ENCODE assay signal across 40 mouse cellular contexts in genomic region chr17:86911261-86911660, GRCm38 (mm10). TPM values are rescaled to one million over a fixed set of nuclear protein-coding genes. Genes with fewer than 3 reads are reported as not detected.
DNase-seq lines count a peak whose midpoint lies in the region; ATAC-seq and TF ChIP-seq lines count a peak whose summit lies in the region.
"Had no signal": no experiment of that assay in that cellular context is flagged by ENCODE, and none has a peak within 500 bp of the region (broad histone marks: within the 10 kb centered on the region; RNA-seq: fewer than 3 reads in every experiment).

No protein-coding gene starts in this region.

- 0 out of 2 replicates have a peak overlapping the region, but pooled peaks have one; percentile 2 for H3K9ac ChIP-seq in heart, embryonic 13.5 days
- no peak overlapping the region for H3K9ac ChIP-seq in heart, embryonic 12.5 days
- H3K9ac ChIP-seq: embryonic facial prominence, embryonic 15.5 days; forebrain, embryonic 15.5 days; limb, embryonic 13.5 days; liver, embryonic 15.5 days; lung, embryonic 15.5 days; midbrain, embryonic 15.5 days; neural tube, embryonic 15.5 days had no signal

- intact Hi-C loops in left cerebral cortex, adult 2 months (cut with DNase I) = no loop called here
- intact Hi-C loops in left cerebral cortex, postnatal 36 days (cut with DNase I) = loop anchor here (5.0 kb wide), 1 partner anchor 336 kb away; no protein-coding TSS in a partner anchor

- peak; percentile 8 to 11 for DNase-seq in left cerebral cortex, adult 2 months (ENCODE audit: extremely low spot score in 1 of 2, low spot score in 2 of 2)
- no peak for DNase-seq in left cerebral cortex, postnatal 36 days (ENCODE audit: low spot score in 2 of 2)
- peak; percentile 13 to 50 for DNase-seq in urinary bladder, postnatal 4 days (ENCODE audit: low spot score in 2 of 2)
- DNase-seq in urinary bladder, postnatal 25 days (ENCODE audit: low spot score) = no peak
- no peak for DNase-seq in right cerebral cortex, postnatal 36 days (ENCODE audit: low spot score in 2 of 2)
- DNase-seq: adrenal gland, postnatal 25 days; cerebellum, adult 11-12 months; cerebellum, postnatal 10 days; gastrocnemius, postnatal 25 days; kidney, adult 8-10 months; kidney, postnatal 4 days; right cerebral cortex, postnatal 25 days; spleen, adult 18-20 months; thymus, postnatal 4 days had no signal

- H3K9me3 ChIP-seq in heart, embryonic 13.5 days = 0 out of 2 replicates have a peak, but pooled peaks cover 3% of the 10 kb centered on the region
- H3K9me3 ChIP-seq in heart, embryonic 12.5 days (replicated peaks) = no peaks in the 10 kb centered on the region
- H3K9me3 ChIP-seq: forebrain, embryonic 15.5 days; limb, embryonic 13.5 days; liver, embryonic 15.5 days; lung, embryonic 15.5 days; midbrain, embryonic 10.5 days; midbrain, embryonic 15.5 days; neural tube, embryonic 15.5 days had no signal

- no peaks in the 10 kb centered on the region for H3K36me3 ChIP-seq in heart, embryonic 13.5 days
- no peaks in the 10 kb centered on the region for H3K36me3 ChIP-seq in heart, embryonic 12.5 days
- H3K36me3 ChIP-seq: embryonic facial prominence, embryonic 15.5 days; forebrain, embryonic 15.5 days; limb, embryonic 13.5 days; liver, embryonic 15.5 days; lung, embryonic 15.5 days; midbrain, embryonic 10.5 days; midbrain, embryonic 15.5 days; neural tube, embryonic 15.5 days had no signal

- no peak for TF ChIP-seq CTCF in left cerebral cortex, adult 2 months (IDR thresholded peaks at IDR 0.05)

- H3K4me1 ChIP-seq in heart, embryonic 13.5 days = peaks cover 6% of the 10 kb centered on the region
- peaks cover 13% of the 10 kb centered on the region for H3K4me1 ChIP-seq in heart, embryonic 12.5 days (replicated peaks)
- H3K4me1 ChIP-seq: embryonic facial prominence, embryonic 15.5 days; forebrain, embryonic 15.5 days; limb, embryonic 13.5 days; lung, embryonic 15.5 days; midbrain, embryonic 15.5 days had no signal

- H3K4me3 ChIP-seq in heart, embryonic 13.5 days = no peak overlapping the region
- no peak overlapping the region for H3K4me3 ChIP-seq in heart, embryonic 12.5 days
- no peak overlapping the region for H3K4me3 ChIP-seq in left cerebral cortex, adult 2 months
- H3K4me3 ChIP-seq: embryonic facial prominence, embryonic 15.5 days; forebrain, embryonic 15.5 days; heart, adult 2 months; limb, embryonic 13.5 days; liver, embryonic 15.5 days; lung, embryonic 15.5 days; midbrain, embryonic 10.5 days; midbrain, embryonic 15.5 days; neural tube, embryonic 15.5 days had no signal

- H3K27me3 ChIP-seq in heart, embryonic 13.5 days (replicated peaks) = peaks cover 11% of the 10 kb centered on the region; the same call in 1 of the 2 replicates
- peaks cover 10% of the 10 kb centered on the region; the same call in 1 of the 2 replicates for H3K27me3 ChIP-seq in heart, embryonic 12.5 days (replicated peaks)
- H3K27me3 ChIP-seq: forebrain, embryonic 15.5 days; liver, embryonic 15.5 days; lung, embryonic 15.5 days; midbrain, embryonic 15.5 days had no signal

- no peak overlapping the region for H3K4me2 ChIP-seq in heart, embryonic 13.5 days
- H3K4me2 ChIP-seq in heart, embryonic 12.5 days = no peak overlapping the region
- H3K4me2 ChIP-seq: embryonic facial prominence, embryonic 15.5 days; forebrain, embryonic 15.5 days; limb, embryonic 13.5 days; liver, embryonic 15.5 days; lung, embryonic 15.5 days; midbrain, embryonic 15.5 days; neural tube, embryonic 15.5 days had no signal

- no peak for ATAC-seq in heart, embryonic 13.5 days (ENCODE audit: extremely low read depth, insufficient number of reproducible peaks, low FRiP score, low TSS enrichment)
- no peak for ATAC-seq in heart, embryonic 12.5 days (ENCODE audit: insufficient number of reproducible peaks, low FRiP score)
- ATAC-seq: CD4-positive, CD25-positive, alpha-beta regulatory T cell, adult 4 months; forebrain, embryonic 15.5 days; hindbrain, embryonic 16.5 days; intestine, embryonic 16.5 days; midbrain, embryonic 15.5 days had no signal

- WGBS in heart, embryonic 13.5 days = 40% methylated on average over 5 of the region's 5 CpGs
- WGBS in heart, embryonic 12.5 days = 37% methylated on average over 5 of the region's 5 CpGs

- H3K27ac ChIP-seq in heart, embryonic 13.5 days (replicated peaks) = no peak overlapping the region
- H3K27ac ChIP-seq in heart, embryonic 12.5 days (ENCODE audit: poor library complexity, severe bottlenecking) = no peak overlapping the region
- H3K27ac ChIP-seq in left cerebral cortex, adult 2 months = no peak overlapping the region
- H3K27ac ChIP-seq: embryonic facial prominence, embryonic 15.5 days; forebrain, embryonic 15.5 days; heart, adult 2 months; kidney, postnatal 0 days; limb, embryonic 13.5 days; liver, embryonic 15.5 days; lung, embryonic 15.5 days; midbrain, embryonic 10.5 days; midbrain, embryonic 15.5 days; neural tube, embryonic 15.5 days had no signal

RNA-seq across cellular contexts. Expression of gene Tmem247, which starts 5.9 kb away (rescaled TPM):
- polyA plus RNA-seq in heart, embryonic 13.5 days (2015; fragmentation: Nextera tagmentation; extraction: Ambion mirVana) = not detected in 2 replicates
- not detected in 2 replicates for polyA plus RNA-seq in heart, embryonic 12.5 days (2016; fragmentation: Nextera tagmentation; extraction: Ambion mirVana)
- not detected for total RNA-seq in left cerebral cortex, adult 2 months (2021)
- not detected for total RNA-seq in left cerebral cortex, postnatal 36 days (2021)
- total RNA-seq: adrenal gland, adult 18-20 months; adrenal gland, postnatal 25 days; gastrocnemius, adult 18-20 months; gastrocnemius, postnatal 25 days; heart, adult 2 months; hematopoietic stem cell, adult 5-6 weeks; layer of hippocampus, adult 8-10 months; left cerebral cortex, postnatal 14 days; megakaryocyte progenitor cell, adult 5-6 weeks had no signal
- polyA plus RNA-seq: CD4-positive, CD25-positive, alpha-beta regulatory T cell, adult 4 months; cortical plate, adult 2 months; embryonic facial prominence, embryonic 15.5 days; forebrain, embryonic 15.5 days; frontal cortex, adult 2 months; heart, adult 2 months; heart, embryonic 16.5 days; hindbrain, embryonic 16.5 days; intestine, embryonic 16.5 days; kidney, postnatal 0 days; limb, embryonic 13.5 days; liver, embryonic 15.5 days; lung, embryonic 15.5 days; midbrain, embryonic 10.5 days; midbrain, embryonic 15.5 days; neural tube, embryonic 15.5 days; stomach, embryonic 16.5 days; thymus, postnatal 0 days had no signal

RNA-seq across cellular contexts. Expression of gene Atp6v1e2, which starts 36.4 kb away (rescaled TPM):
- polyA plus RNA-seq in heart, embryonic 13.5 days (2015; fragmentation: Nextera tagmentation; extraction: Ambion mirVana) = not detected in 2 replicates
- polyA plus RNA-seq in heart, embryonic 12.5 days (2016; fragmentation: Nextera tagmentation; extraction: Ambion mirVana) = not detected in 2 replicates
- not detected for total RNA-seq in left cerebral cortex, adult 2 months (2021)
- total RNA-seq in left cerebral cortex, postnatal 36 days (2021) = not detected
- total RNA-seq: adrenal gland, adult 18-20 months; adrenal gland, postnatal 25 days; gastrocnemius, adult 18-20 months; gastrocnemius, postnatal 25 days; heart, adult 2 months; hematopoietic stem cell, adult 5-6 weeks; layer of hippocampus, adult 8-10 months; left cerebral cortex, postnatal 14 days; megakaryocyte progenitor cell, adult 5-6 weeks had no signal
- polyA plus RNA-seq: CD4-positive, CD25-positive, alpha-beta regulatory T cell, adult 4 months; cortical plate, adult 2 months; embryonic facial prominence, embryonic 15.5 days; forebrain, embryonic 15.5 days; heart, adult 2 months; heart, embryonic 16.5 days; kidney, postnatal 0 days; limb, embryonic 13.5 days; liver, embryonic 15.5 days; lung, embryonic 15.5 days; midbrain, embryonic 10.5 days; midbrain, embryonic 15.5 days; neural tube, embryonic 15.5 days; thymus, postnatal 0 days had no signal

RNA-seq across cellular contexts. Expression of gene Rhoq, which starts 51.6 kb away (rescaled TPM):
- polyA plus RNA-seq in heart, embryonic 13.5 days (2015; fragmentation: Nextera tagmentation; extraction: Ambion mirVana) = 18.4 and 18.5 TPM in 2 replicates
- polyA plus RNA-seq in heart, embryonic 12.5 days (2016; fragmentation: Nextera tagmentation; extraction: Ambion mirVana) = 28.4 and 32.6 TPM in 2 replicates
- total RNA-seq in left cerebral cortex, adult 2 months (2021) = 10 to 100 TPM; 35.6 to 45.0 TPM
- 10 to 100 TPM; 36.3 to 45.0 TPM for total RNA-seq in left cerebral cortex, postnatal 36 days (2021)

Comparison
In these comparisons a context has a peak if more than half of its experiments do, and no peak if none do; other contexts are left out.
1. DNase-seq: peak in left cerebral cortex, adult 2 months (2 of 2) and urinary bladder, postnatal 4 days (2 of 2); none in left cerebral cortex, postnatal 36 days (0 of 2), urinary bladder, postnatal 25 days (single experiment) and right cerebral cortex, postnatal 36 days (0 of 2).